Mouse (Mus musculus): ENCODE results near the gene Srebf1. TPM values are rescaled to one million over a fixed set of nuclear protein-coding genes. Genes with fewer than 3 reads are reported as not detected.
A peak's percentile ranks its signal among the peaks of the same experiment; 100 is the strongest.

Srebf1 gene
- polyA plus RNA-seq, 1 experiment from 2014 or later, result 65.9 TPM

- Histone ChIP-seq H3K9me3 (ENCODE audit: control insufficient read depth, low read length) (no peaks in the 10 kb centered on the region), H3K4me2 (ENCODE audit: low read depth, low read length) (no peak overlapping the region), H3K27me3 (ENCODE audit: control insufficient read depth, insufficient read depth, low read depth, low read length) (no peaks in the 10 kb centered on the region), H3K36me3 (ENCODE audit: control insufficient read depth, insufficient read depth, low read length) (peaks cover 64% of the 10 kb centered on the region), H3K9ac (ENCODE audit: low read length) (no peak overlapping the region), H3K4me1 (replicated peaks; ENCODE audit: control insufficient read depth, insufficient read depth, low read length) (peaks cover 28% of the 10 kb centered on the region), H3K27ac (ENCODE audit: low read length) (no peak overlapping the region), H3K4me3 (ENCODE audit: low read length) (no peak overlapping the region)
- no peak for ATAC-seq (ENCODE audit: low read depth)
- WGBS, result 87% methylated on average over 26 of the region's 26 CpGs
Observed at GRCm38 (mm10) chr11:60202710-60203638, 19.4 kb downstream of the Srebf1 start.

- ATAC-seq (ENCODE audit: low read depth), result no peak
- Histone ChIP-seq H3K4me1 (replicated peaks; ENCODE audit: control insufficient read depth, insufficient read depth, low read length) (peaks cover 6% of the 10 kb centered on the region), H3K27ac (ENCODE audit: low read length) (no peak overlapping the region), H3K4me3 (ENCODE audit: low read length) (no peak overlapping the region), H3K27me3 (ENCODE audit: control insufficient read depth, insufficient read depth, low read depth, low read length) (no peaks in the 10 kb centered on the region), H3K36me3 (ENCODE audit: control insufficient read depth, insufficient read depth, low read length) (peaks cover 58% of the 10 kb centered on the region), H3K9me3 (ENCODE audit: control insufficient read depth, low read length) (no peaks in the 10 kb centered on the region), H3K4me2 (ENCODE audit: low read depth, low read length) (no peak overlapping the region), H3K9ac (ENCODE audit: low read length) (no peak overlapping the region)
- 84% methylated on average over 11 of the region's 11 CpGs for WGBS
Observed at GRCm38 (mm10) chr11:60200384-60200783, 22.0 kb downstream of the Srebf1 start.

- H3K4me3 ChIP-seq (ENCODE audit: low read length), result no peak overlapping the region
- H3K27me3 ChIP-seq (ENCODE audit: control insufficient read depth, insufficient read depth, low read depth, low read length), result no peaks in the 10 kb centered on the region
- H3K4me2 ChIP-seq (ENCODE audit: low read depth, low read length), result peak overlapping the region; percentile 24; the same call in 1 of the 2 replicates
- no peak overlapping the region for H3K9ac ChIP-seq (ENCODE audit: low read length)
- H3K9me3 ChIP-seq (ENCODE audit: control insufficient read depth, low read length), result peaks cover 4% of the 10 kb centered on the region
- peaks cover 62% of the 10 kb centered on the region for H3K36me3 ChIP-seq (ENCODE audit: control insufficient read depth, insufficient read depth, low read length)
- peak; percentile 78 for ATAC-seq (ENCODE audit: low read depth)
- peaks cover 4% of the 10 kb centered on the region; the same call in 1 of the 2 replicates for H3K4me1 ChIP-seq (replicated peaks; ENCODE audit: control insufficient read depth, insufficient read depth, low read length)
- 17% methylated on average over 18 of the region's 18 CpGs for WGBS
- H3K27ac ChIP-seq (ENCODE audit: low read length), result peak overlapping the region; percentile 40; the same call in 1 of the 2 replicates
Observed at GRCm38 (mm10) chr11:60199702-60200184, 22.6 kb downstream of the Srebf1 start.

GRCm38 (mm10) chr11:60198651-60199050, 23.7 kb downstream of the Srebf1 start:
- Histone ChIP-seq H3K9me3 (ENCODE audit: control insufficient read depth, low read length) (peaks cover 7% of the 10 kb centered on the region), H3K4me2 (ENCODE audit: low read depth, low read length) (no peak overlapping the region), H3K4me3 (ENCODE audit: low read length) (no peak overlapping the region), H3K36me3 (ENCODE audit: control insufficient read depth, insufficient read depth, low read length) (peaks cover 61% of the 10 kb centered on the region), H3K27ac (ENCODE audit: low read length) (no peak overlapping the region), H3K27me3 (ENCODE audit: control insufficient read depth, insufficient read depth, low read depth, low read length) (no peaks in the 10 kb centered on the region), H3K4me1 (replicated peaks; ENCODE audit: control insufficient read depth, insufficient read depth, low read length) (peaks cover 4% of the 10 kb centered on the region; the same call in 1 of the 2 replicates), H3K9ac (ENCODE audit: low read length) (no peak overlapping the region)
- no peak for ATAC-seq (ENCODE audit: low read depth)
- 74% methylated on average over 12 of the region's 12 CpGs for WGBS

GRCm38 (mm10) chr11:60197998-60198619, 24.3 kb downstream of the Srebf1 start:
- ATAC-seq (ENCODE audit: low read depth), result no peak
- 74% methylated on average over 24 of the region's 24 CpGs for WGBS
- Histone ChIP-seq H3K4me1 (replicated peaks; ENCODE audit: control insufficient read depth, insufficient read depth, low read length) (peaks cover 4% of the 10 kb centered on the region; the same call in 1 of the 2 replicates), H3K9ac (ENCODE audit: low read length) (no peak overlapping the region), H3K36me3 (ENCODE audit: control insufficient read depth, insufficient read depth, low read length) (peaks cover 56% of the 10 kb centered on the region), H3K27me3 (ENCODE audit: control insufficient read depth, insufficient read depth, low read depth, low read length) (no peaks in the 10 kb centered on the region), H3K9me3 (ENCODE audit: control insufficient read depth, low read length) (peaks cover 7% of the 10 kb centered on the region), H3K27ac (ENCODE audit: low read length) (no peak overlapping the region), H3K4me2 (ENCODE audit: low read depth, low read length) (no peak overlapping the region), H3K4me3 (ENCODE audit: low read length) (no peak overlapping the region)

GRCm38 (mm10) chr11:60196344-60196743, 26.0 kb downstream of the Srebf1 start:
- 68% methylated on average over 5 of the region's 5 CpGs for WGBS
- Histone ChIP-seq H3K9ac (ENCODE audit: low read length) (no peak overlapping the region), H3K27ac (ENCODE audit: low read length) (no peak overlapping the region), H3K27me3 (ENCODE audit: control insufficient read depth, insufficient read depth, low read depth, low read length) (no peaks in the 10 kb centered on the region), H3K36me3 (ENCODE audit: control insufficient read depth, insufficient read depth, low read length) (peaks cover 45% of the 10 kb centered on the region), H3K4me3 (ENCODE audit: low read length) (no peak overlapping the region), H3K4me2 (ENCODE audit: low read depth, low read length) (no peak overlapping the region), H3K4me1 (replicated peaks; ENCODE audit: control insufficient read depth, insufficient read depth, low read length) (peaks cover 4% of the 10 kb centered on the region; the same call in 1 of the 2 replicates), H3K9me3 (ENCODE audit: control insufficient read depth, low read length) (peaks cover 7% of the 10 kb centered on the region)
- no peak for ATAC-seq (ENCODE audit: low read depth)

GRCm38 (mm10) chr11:60195108-60195507, 27.3 kb downstream of the Srebf1 start:
- Histone ChIP-seq H3K36me3 (ENCODE audit: control insufficient read depth, insufficient read depth, low read length) (peaks cover 39% of the 10 kb centered on the region), H3K4me1 (replicated peaks; ENCODE audit: control insufficient read depth, insufficient read depth, low read length) (peaks cover 4% of the 10 kb centered on the region; the same call in 1 of the 2 replicates), H3K4me3 (ENCODE audit: low read length) (no peak overlapping the region)

GRCm38 (mm10) chr11:60193556-60193955, 28.8 kb downstream of the Srebf1 start:
- Histone ChIP-seq H3K36me3 (ENCODE audit: control insufficient read depth, insufficient read depth, low read length) (peaks cover 35% of the 10 kb centered on the region), H3K27ac (ENCODE audit: low read length) (no peak overlapping the region), H3K9me3 (ENCODE audit: control insufficient read depth, low read length) (peaks cover 7% of the 10 kb centered on the region), H3K4me2 (ENCODE audit: low read depth, low read length) (no peak overlapping the region), H3K27me3 (ENCODE audit: control insufficient read depth, insufficient read depth, low read depth, low read length) (no peaks in the 10 kb centered on the region), H3K9ac (ENCODE audit: low read length) (no peak overlapping the region), H3K4me3 (ENCODE audit: low read length) (no peak overlapping the region), H3K4me1 (replicated peaks; ENCODE audit: control insufficient read depth, insufficient read depth, low read length) (peaks cover 3% of the 10 kb centered on the region; the same call in 1 of the 2 replicates)
- ATAC-seq (ENCODE audit: low read depth), result no peak
- 64% methylated on average over 4 of the region's 4 CpGs for WGBS

More at GRCm38 (mm10) chr11:60195108-60195507, 27.3 kb downstream of the Srebf1 start:
- Histone ChIP-seq H3K9me3 (ENCODE audit: control insufficient read depth, low read length) (peaks cover 7% of the 10 kb centered on the region), H3K27ac (ENCODE audit: low read length) (no peak overlapping the region), H3K9ac (ENCODE audit: low read length) (no peak overlapping the region), H3K27me3 (ENCODE audit: control insufficient read depth, insufficient read depth, low read depth, low read length) (no peaks in the 10 kb centered on the region), H3K4me2 (ENCODE audit: low read depth, low read length) (no peak overlapping the region)
- ATAC-seq (ENCODE audit: low read depth), result no peak

GRCm38 (mm10) chr11:60192534-60192933, 29.8 kb downstream of the Srebf1 start:
- Histone ChIP-seq H3K9me3 (ENCODE audit: control insufficient read depth, low read length) (peaks cover 7% of the 10 kb centered on the region), H3K36me3 (ENCODE audit: control insufficient read depth, insufficient read depth, low read length) (peaks cover 35% of the 10 kb centered on the region), H3K4me3 (ENCODE audit: low read length) (no peak overlapping the region), H3K4me2 (ENCODE audit: low read depth, low read length) (no peak overlapping the region), H3K4me1 (replicated peaks; ENCODE audit: control insufficient read depth, insufficient read depth, low read length) (peaks cover 3% of the 10 kb centered on the region; the same call in 1 of the 2 replicates), H3K9ac (ENCODE audit: low read length) (no peak overlapping the region), H3K27ac (ENCODE audit: low read length) (no peak overlapping the region), H3K27me3 (ENCODE audit: control insufficient read depth, insufficient read depth, low read depth, low read length) (no peaks in the 10 kb centered on the region)
- 0 out of 2 replicates have a peak, but pooled peaks have one; percentile 8 for ATAC-seq (ENCODE audit: low read depth)
- WGBS, result 68% methylated on average over 6 of the region's 6 CpGs
